Mouse (Mus musculus): ENCODE data around the gene Hdac5. TPM values are rescaled to one million over a fixed set of nuclear protein-coding genes. Genes with fewer than 3 reads are reported as not detected.

The Hdac5 gene
- polyA plus RNA-seq, 1 experiment from 2014 or later, result 92.2 TPM

DNA sequence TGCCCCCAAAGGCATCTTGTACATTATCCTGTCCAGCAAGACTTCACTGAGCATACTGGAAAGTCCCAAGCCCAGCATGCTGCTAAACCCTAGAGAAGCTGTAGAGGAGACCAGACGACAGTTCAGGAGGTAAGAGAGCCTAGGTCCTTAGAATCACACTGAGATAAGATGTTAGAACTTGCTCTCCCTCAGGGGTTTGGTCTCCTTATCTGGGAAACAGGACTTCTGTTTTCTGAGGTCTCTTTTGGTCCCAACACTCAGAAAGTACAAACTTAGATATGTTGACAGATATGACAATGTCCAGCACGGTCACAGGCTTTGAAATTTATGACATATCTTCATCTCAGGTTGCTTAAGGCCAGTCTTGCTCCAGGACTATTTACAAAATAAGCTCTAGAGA lies 6.1 kb upstream of the Hdac5 start:
- no peaks in the 10 kb centered on the region for H3K36me3 ChIP-seq
- no peak overlapping the region for H3K4me2 ChIP-seq
- H3K4me3 ChIP-seq, result no peak overlapping the region
- no peaks in the 10 kb centered on the region for H3K9me3 ChIP-seq (replicated peaks)
- no peak overlapping the region for H3K9ac ChIP-seq
- no peak for ATAC-seq (ENCODE audit: insufficient number of reproducible peaks, low FRiP score)
- no peaks in the 10 kb centered on the region for H3K4me1 ChIP-seq (replicated peaks)
- no peaks in the 10 kb centered on the region for H3K27me3 ChIP-seq (replicated peaks)
- no peak overlapping the region for H3K27ac ChIP-seq (ENCODE audit: poor library complexity, severe bottlenecking)
- WGBS, result 31% methylated on average over 2 of the region's 2 CpGs

DNA sequence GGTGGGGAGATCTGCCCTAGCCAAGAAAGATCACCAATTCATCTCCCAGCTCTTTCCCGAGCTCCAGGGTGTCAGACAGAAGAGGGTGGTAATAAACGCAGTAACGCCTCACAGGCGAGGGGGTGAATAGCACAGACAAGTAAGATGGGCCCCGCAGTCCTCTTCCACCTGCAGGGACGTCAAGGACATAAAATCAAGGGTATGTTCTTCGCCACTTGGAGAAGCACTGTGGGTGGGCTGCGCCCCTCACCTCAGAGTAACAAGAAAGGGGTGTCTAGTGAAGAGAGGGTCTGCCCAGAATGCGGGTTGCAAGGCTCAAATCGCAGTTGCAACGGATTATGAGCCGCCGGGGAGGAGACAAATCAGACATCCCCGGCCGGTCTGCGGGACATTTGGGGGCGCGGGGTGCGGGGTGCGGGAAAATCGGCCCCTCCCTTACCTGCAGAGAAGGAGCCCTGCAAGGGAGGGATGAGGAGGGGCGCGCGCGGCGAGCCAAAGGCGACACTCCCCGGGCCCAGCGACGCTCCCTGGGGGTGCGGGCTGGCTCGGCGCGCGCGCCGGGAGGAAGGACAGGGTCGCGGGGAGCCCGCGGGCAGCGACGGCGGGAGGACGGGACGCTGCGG lies 524 bp downstream of the Hdac5 start:
- Histone ChIP-seq H3K27me3 (replicated peaks) (no peaks in the 10 kb centered on the region), H3K9ac (peak overlapping the region; percentile 94), H3K36me3 (no peaks in the 10 kb centered on the region; the same call in 1 of the 2 replicates), H3K4me2 (peak overlapping the region; percentile 72), H3K9me3 (replicated peaks) (no peaks in the 10 kb centered on the region), H3K4me1 (replicated peaks) (peaks cover 49% of the 10 kb centered on the region), H3K4me3 (peak overlapping the region; percentile 82), H3K27ac (ENCODE audit: poor library complexity, severe bottlenecking) (peak overlapping the region; percentile 85)
- ATAC-seq (ENCODE audit: insufficient number of reproducible peaks, low FRiP score), result peak; percentile 54
- WGBS, result under 1% methylated on average over 47 of the region's 47 CpGs

DNA sequence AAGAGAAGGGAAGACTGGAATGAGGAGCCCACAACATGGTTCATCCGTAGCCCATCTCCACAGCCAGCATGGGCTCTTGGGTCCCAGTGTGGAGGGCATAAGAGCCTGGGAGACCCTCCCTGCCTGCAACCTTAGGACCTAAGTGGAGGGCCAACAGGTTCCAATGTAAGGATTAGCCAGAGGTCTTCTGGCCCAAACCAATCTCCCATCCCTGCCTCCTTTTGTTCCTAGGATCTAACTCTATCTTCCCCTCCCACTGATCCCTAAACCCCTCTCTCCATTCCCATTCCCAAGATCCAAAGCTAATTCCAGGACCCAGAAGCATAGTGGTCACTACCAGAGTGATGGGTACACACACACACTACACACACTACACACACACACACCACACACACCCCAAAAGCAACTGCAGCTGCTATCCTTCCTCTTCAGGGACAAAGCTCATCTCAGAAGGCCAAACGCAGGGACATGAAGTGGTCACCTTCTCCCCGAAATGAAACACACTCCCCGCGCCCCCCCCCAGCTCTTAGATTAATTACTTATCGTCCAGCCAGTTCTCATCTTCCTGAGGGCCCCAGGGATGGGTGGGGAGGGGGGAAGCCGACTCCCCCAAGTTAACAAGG lies 1.2 kb downstream of the Hdac5 start:
- ATAC-seq (ENCODE audit: insufficient number of reproducible peaks, low FRiP score), result no peak
- no peaks in the 10 kb centered on the region for H3K9me3 ChIP-seq (replicated peaks)
- no peak overlapping the region for H3K27ac ChIP-seq (ENCODE audit: poor library complexity, severe bottlenecking)
- H3K4me3 ChIP-seq, result peak overlapping the region; percentile 82
- H3K9ac ChIP-seq, result peak overlapping the region; percentile 94
- H3K4me1 ChIP-seq (replicated peaks), result peaks cover 54% of the 10 kb centered on the region
- WGBS, result 13% methylated on average over 7 of the region's 7 CpGs
- H3K27me3 ChIP-seq (replicated peaks), result no peaks in the 10 kb centered on the region
- peak overlapping the region; percentile 72 for H3K4me2 ChIP-seq
- no peaks in the 10 kb centered on the region; the same call in 1 of the 2 replicates for H3K36me3 ChIP-seq

DNA sequence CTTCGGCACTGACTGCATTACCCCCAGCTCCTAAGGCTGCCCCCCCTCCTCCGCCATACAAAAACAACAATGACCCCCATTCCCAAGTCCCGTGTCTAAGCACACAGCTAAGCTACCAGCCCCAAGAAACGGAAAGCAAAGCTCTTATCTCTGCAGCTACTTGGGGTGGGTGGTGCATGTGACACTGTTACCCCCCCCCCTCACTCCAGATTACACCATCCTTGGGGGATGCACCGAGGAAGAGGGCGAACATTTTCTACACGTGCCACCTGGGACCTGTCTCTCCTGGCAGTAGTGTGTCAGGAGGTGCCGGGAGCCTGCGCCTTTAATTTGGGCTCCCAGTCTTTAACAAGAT lies 1.8 kb downstream of the Hdac5 start:
- 23% methylated on average over 9 of the region's 9 CpGs for WGBS
- H3K27me3 ChIP-seq (replicated peaks), result no peaks in the 10 kb centered on the region
- H3K9ac ChIP-seq, result peak overlapping the region; percentile 43
- H3K4me1 ChIP-seq (replicated peaks), result peaks cover 60% of the 10 kb centered on the region
- ATAC-seq (ENCODE audit: insufficient number of reproducible peaks, low FRiP score), result no peak
- no peaks in the 10 kb centered on the region for H3K9me3 ChIP-seq (replicated peaks)
- no peaks in the 10 kb centered on the region; the same call in 1 of the 2 replicates for H3K36me3 ChIP-seq
- H3K4me3 ChIP-seq, result peak overlapping the region; percentile 82
- peak overlapping the region; percentile 72 for H3K4me2 ChIP-seq
- no peak overlapping the region for H3K27ac ChIP-seq (ENCODE audit: poor library complexity, severe bottlenecking)

DNA sequence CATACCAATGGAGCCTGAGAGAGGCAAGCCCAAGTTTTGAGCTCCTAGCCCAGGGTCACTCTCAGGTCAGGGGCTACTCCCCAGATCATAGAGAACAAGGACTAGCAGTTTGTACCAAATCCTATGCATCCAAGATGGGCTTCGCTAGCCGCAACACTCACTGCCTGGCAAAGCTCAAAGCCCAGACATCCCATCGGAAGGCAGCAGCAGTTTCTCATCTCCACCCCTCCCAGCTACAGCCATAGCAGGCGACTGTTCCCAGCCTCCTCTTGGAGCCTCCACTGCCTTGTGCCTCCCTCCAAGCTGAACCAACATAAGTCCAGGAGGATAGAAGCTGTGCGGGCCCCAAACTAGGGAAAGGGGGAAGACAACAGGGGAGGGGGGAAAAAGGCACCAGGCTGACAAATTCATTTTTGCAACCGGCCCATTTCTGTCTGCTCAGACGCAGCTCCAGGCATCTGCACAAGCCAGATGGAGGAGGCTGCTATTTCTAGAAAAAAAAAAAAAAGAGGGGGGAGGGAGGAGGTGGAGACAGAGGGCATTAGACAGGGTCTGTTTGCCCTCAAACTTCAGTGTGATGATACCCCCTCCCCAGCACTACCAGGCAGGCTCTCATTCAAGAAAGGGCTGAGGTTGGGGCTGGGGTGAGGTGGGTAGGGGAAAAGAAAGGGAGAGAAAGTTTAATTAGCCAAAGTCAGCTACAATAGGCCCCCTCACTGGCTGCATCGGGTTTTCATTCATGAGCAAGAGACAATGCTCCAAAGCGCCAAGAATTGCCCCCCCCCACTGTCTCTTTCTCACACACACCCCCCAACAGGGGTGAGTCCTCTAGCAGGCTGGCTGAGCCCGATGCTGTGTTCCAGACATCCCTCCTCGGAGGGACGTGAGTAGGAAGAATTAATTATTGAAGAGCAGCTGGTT lies 2.4 kb downstream of the Hdac5 start:
- WGBS, result 22% methylated on average over 12 of the region's 12 CpGs
- ATAC-seq (ENCODE audit: insufficient number of reproducible peaks, low FRiP score), result no peak
- H3K9me3 ChIP-seq (replicated peaks), result no peaks in the 10 kb centered on the region
- H3K27ac ChIP-seq (ENCODE audit: poor library complexity, severe bottlenecking), result 0 out of 2 replicates have a peak overlapping the region, but pooled peaks have one; percentile 0
- H3K4me1 ChIP-seq (replicated peaks), result peaks cover 66% of the 10 kb centered on the region
- H3K27me3 ChIP-seq (replicated peaks), result no peaks in the 10 kb centered on the region
- no peaks in the 10 kb centered on the region; the same call in 1 of the 2 replicates for H3K36me3 ChIP-seq
- H3K4me2 ChIP-seq, result peak overlapping the region; percentile 72
- H3K4me3 ChIP-seq, result peak overlapping the region; percentile 82
- H3K9ac ChIP-seq, result peak overlapping the region; percentile 43

DNA sequence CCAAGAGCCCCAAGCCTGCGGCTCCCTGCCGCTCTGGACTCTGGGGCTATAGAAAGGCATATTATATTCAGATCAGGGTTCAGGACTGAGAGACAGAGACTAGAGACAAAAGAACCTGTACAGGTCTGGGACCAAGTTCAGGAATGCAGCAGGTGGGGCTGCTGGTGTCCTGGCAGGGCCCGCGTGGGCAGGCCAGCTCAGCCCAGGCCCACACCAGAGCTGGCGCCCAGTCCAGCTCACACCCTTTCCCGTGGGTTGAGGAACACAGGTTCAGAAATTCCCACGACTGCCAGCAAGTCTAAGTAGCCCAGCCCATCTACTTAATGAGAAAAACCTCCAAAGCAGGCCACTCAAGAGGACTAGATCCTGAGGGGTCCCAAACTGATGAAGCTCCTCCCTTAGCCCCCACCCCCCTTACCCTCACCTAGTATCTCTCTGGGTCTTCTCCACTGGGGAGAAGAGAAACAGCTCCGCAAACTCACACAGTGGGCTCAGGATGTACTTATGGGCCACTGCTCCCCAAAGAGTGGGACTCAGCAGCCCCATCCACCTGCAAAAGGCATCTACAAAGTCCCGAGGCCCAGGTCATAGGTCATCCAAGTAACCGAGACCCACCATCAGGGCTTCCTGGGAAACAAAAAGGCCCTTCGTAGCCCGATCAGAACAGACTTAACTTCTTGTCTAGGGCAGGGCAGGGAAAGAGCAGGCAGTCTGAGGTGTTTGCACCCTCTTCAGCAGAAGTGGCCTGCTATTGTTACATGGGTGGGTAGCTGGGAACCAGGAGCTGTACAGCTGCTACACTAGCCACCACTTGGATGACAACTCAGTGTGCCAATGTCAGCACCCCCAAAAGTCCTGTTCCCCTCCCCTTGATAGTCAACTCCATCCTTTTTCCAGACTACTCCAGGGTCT lies 3.6 kb downstream of the Hdac5 start:
- Histone ChIP-seq H3K9ac (peak overlapping the region; percentile 38; the same call in 1 of the 2 replicates), H3K27me3 (replicated peaks) (no peaks in the 10 kb centered on the region), H3K4me3 (no peak overlapping the region), H3K36me3 (peaks cover 7% of the 10 kb centered on the region), H3K27ac (ENCODE audit: poor library complexity, severe bottlenecking) (no peak overlapping the region), H3K4me2 (peak overlapping the region; percentile 72; the same call in 1 of the 2 replicates), H3K4me1 (replicated peaks) (peaks cover 78% of the 10 kb centered on the region), H3K9me3 (replicated peaks) (no peaks in the 10 kb centered on the region)
- no peak for ATAC-seq (ENCODE audit: insufficient number of reproducible peaks, low FRiP score)
- 71% methylated on average over 12 of the region's 12 CpGs for WGBS

DNA sequence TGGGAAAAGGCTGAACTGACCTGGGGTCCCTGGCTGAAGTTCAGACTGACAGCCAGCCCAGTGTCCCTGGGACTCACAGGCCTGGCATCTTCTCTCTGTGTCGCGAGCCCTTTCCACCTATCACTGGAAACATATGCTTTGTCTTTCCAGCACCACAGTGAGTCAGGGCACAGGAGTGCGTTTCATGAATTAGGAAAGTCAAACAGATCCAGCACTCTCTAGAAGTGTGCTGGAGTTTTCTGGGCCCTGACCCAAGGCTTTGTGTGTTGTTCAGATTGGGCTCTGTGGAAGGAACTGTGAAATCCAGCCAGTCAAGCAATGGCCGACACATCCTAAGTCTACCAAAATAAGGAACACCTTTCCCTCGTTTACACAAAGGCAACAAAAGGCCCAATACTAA lies 4.7 kb downstream of the Hdac5 start:
- H3K4me2 ChIP-seq, result peak overlapping the region; percentile 63
- peak overlapping the region; percentile 11; the same call in 1 of the 2 replicates for H3K9ac ChIP-seq
- H3K9me3 ChIP-seq (replicated peaks), result no peaks in the 10 kb centered on the region
- no peak overlapping the region for H3K27ac ChIP-seq (ENCODE audit: poor library complexity, severe bottlenecking)
- 52% methylated on average over 5 of the region's 5 CpGs for WGBS
- no peak overlapping the region for H3K4me3 ChIP-seq
- ATAC-seq (ENCODE audit: insufficient number of reproducible peaks, low FRiP score), result no peak
- no peaks in the 10 kb centered on the region for H3K27me3 ChIP-seq (replicated peaks)
- peaks cover 11% of the 10 kb centered on the region for H3K36me3 ChIP-seq
- peaks cover 89% of the 10 kb centered on the region for H3K4me1 ChIP-seq (replicated peaks)

DNA sequence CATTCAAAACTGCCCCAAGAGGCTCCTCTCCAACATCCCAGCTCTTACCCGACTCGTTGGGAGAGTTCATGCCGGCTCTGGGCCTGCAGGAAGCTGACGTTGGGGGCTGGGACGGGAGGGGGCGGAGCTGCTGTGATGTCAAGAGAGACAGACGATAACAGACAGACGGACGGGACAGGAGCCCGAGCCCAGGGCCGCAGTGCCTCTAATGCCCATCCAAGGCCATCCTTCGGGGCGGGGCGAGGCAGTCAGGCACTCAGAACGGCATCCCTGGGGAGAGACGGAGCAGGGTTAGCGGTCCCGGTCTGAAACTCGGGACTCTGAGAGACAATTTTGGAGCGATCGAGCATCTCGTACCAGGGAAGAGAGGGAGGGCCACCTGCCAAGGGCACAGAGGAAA lies 5.3 kb downstream of the Hdac5 start:
- H3K4me1 ChIP-seq (replicated peaks), result peaks cover 94% of the 10 kb centered on the region
- H3K4me3 ChIP-seq, result peak overlapping the region; percentile 19
- WGBS, result 6% methylated on average over 22 of the region's 22 CpGs
- H3K9ac ChIP-seq, result peak overlapping the region; percentile 11
- H3K27me3 ChIP-seq (replicated peaks), result no peaks in the 10 kb centered on the region
- H3K4me2 ChIP-seq, result peak overlapping the region; percentile 63
- H3K36me3 ChIP-seq, result peaks cover 11% of the 10 kb centered on the region
- H3K27ac ChIP-seq (ENCODE audit: poor library complexity, severe bottlenecking), result no peak overlapping the region
- no peaks in the 10 kb centered on the region for H3K9me3 ChIP-seq (replicated peaks)
- ATAC-seq (ENCODE audit: insufficient number of reproducible peaks, low FRiP score), result no peak

DNA sequence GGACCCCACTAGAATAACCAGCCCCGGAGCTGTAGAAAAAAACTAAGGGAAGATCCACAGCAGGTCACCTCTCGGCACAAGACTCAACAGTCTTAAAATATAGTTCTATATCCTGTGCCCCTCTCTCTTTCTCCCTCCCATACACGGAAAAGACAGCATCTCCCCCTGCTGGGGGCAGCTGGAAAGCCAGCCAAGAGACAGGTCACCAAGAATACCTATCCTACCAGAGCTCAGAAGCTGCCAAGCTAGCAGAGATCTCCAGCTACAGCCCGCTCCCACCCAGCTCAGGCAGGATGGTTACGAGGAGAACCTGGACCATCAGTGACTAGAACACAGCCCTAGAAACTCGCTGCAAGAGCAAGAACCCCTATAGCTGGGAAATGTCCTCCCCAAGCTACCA lies 6.8 kb downstream of the Hdac5 start:
- Histone ChIP-seq H3K4me3 (no peak overlapping the region), H3K9me3 (replicated peaks) (no peaks in the 10 kb centered on the region), H3K4me1 (replicated peaks) (peaks cover 97% of the 10 kb centered on the region), H3K36me3 (peaks cover 11% of the 10 kb centered on the region), H3K27ac (ENCODE audit: poor library complexity, severe bottlenecking) (no peak overlapping the region), H3K4me2 (no peak overlapping the region), H3K9ac (no peak overlapping the region), H3K27me3 (replicated peaks) (no peaks in the 10 kb centered on the region)
- ATAC-seq (ENCODE audit: insufficient number of reproducible peaks, low FRiP score), result no peak
- WGBS, result 30% methylated on average over 6 of the region's 6 CpGs

DNA sequence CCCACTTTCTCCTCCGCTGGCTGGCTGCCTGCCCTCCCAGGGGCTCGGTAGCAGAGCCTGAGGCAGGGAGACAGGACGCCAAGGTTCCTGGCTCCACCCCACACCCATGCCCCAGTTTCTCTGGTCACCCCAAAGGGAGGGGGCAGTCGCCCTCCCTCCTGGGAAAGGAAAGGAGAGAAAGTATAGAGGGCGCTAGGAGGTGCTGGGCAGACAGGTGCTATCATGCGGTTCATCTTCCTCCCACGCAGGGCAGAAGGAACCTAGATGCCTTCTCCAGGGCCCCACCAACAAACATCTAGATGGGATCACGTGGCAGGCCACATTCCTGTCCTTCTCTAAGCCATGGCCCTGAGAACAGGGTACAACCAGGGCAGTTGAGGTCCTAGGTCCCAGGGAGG lies 8.0 kb downstream of the Hdac5 start:
- H3K9me3 ChIP-seq (replicated peaks), result no peaks in the 10 kb centered on the region
- no peak for ATAC-seq (ENCODE audit: insufficient number of reproducible peaks, low FRiP score)
- H3K4me2 ChIP-seq, result no peak overlapping the region
- H3K36me3 ChIP-seq, result peaks cover 11% of the 10 kb centered on the region
- H3K4me3 ChIP-seq, result no peak overlapping the region
- no peaks in the 10 kb centered on the region for H3K27me3 ChIP-seq (replicated peaks)
- H3K9ac ChIP-seq, result no peak overlapping the region
- WGBS, result 64% methylated on average over 8 of the region's 8 CpGs
- peaks cover 97% of the 10 kb centered on the region for H3K4me1 ChIP-seq (replicated peaks)
- no peak overlapping the region for H3K27ac ChIP-seq (ENCODE audit: poor library complexity, severe bottlenecking)

Data from heart, embryonic 12.5 days (tissue).